In the genomic region with DNA sequence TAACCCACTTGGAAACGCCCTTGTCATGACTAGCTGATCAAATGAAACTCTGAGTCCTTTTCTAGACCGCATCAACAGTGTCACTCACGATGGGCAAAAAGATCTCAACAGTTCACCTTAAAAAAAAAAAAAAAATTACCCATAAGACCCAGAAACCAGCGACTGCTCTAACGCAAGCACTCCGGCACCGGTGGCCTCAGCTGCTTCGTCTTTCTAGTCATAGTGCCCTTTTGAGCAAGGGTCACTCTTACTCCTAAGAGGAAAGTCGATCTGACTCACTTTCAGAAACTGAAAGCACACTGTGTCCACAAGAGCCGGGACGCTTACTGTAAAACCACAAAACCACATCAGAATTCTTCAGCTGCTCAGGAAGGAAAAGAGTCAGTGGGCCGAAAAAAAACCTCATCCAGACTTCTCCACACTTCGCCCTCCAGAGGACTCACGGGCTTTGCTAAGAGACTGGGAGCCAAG, we compare ENCODE assay signal across 11 mouse cellular contexts. TPM values are rescaled to one million over a fixed set of nuclear protein-coding genes. Genes with fewer than 3 reads are reported as not detected.
DNase-seq lines count a peak whose midpoint lies in the region; ATAC-seq and TF ChIP-seq lines count a peak whose summit lies in the region.
"Had no signal": no experiment of that assay in that cellular context is flagged by ENCODE, and none has a peak within 500 bp of the region (broad histone marks: within the 10 kb centered on the region; RNA-seq: fewer than 3 reads in every experiment).

No protein-coding gene starts in this region.

- H3K4me2 ChIP-seq in heart, embryonic 12.5 days = no peak overlapping the region
- peak overlapping the region; percentile 36 for H3K4me2 ChIP-seq in liver, embryonic 14.5 days (ENCODE audit: low read depth)
- H3K4me2 ChIP-seq in forebrain, embryonic 11.5 days (ENCODE audit: low read depth, low read length, severe bottlenecking) = no peak overlapping the region
- H3K4me2 ChIP-seq in midbrain, embryonic 15.5 days = no peak overlapping the region
- H3K4me2 ChIP-seq: forebrain, embryonic 15.5 days had no signal

- no peaks in the 10 kb centered on the region for H3K36me3 ChIP-seq in heart, embryonic 12.5 days
- H3K36me3 ChIP-seq in liver, embryonic 14.5 days (replicated peaks; ENCODE audit: control insufficient read depth, insufficient read depth, low read depth) = no peaks in the 10 kb centered on the region
- no peaks in the 10 kb centered on the region for H3K36me3 ChIP-seq in forebrain, embryonic 11.5 days (ENCODE audit: control insufficient read depth, insufficient read depth, low read length)
- no peaks in the 10 kb centered on the region for H3K36me3 ChIP-seq in midbrain, embryonic 15.5 days (replicated peaks)
- H3K36me3 ChIP-seq: forebrain, embryonic 15.5 days had no signal

- H3K9ac ChIP-seq in heart, embryonic 12.5 days = no peak overlapping the region
- H3K9ac ChIP-seq in liver, embryonic 14.5 days (replicated peaks) = no peak overlapping the region
- no peak overlapping the region for H3K9ac ChIP-seq in forebrain, embryonic 11.5 days (ENCODE audit: low read length)
- H3K9ac ChIP-seq in midbrain, embryonic 15.5 days = no peak overlapping the region
- H3K9ac ChIP-seq: forebrain, embryonic 15.5 days had no signal

- TF ChIP-seq POLR2A in bone marrow, adult 2 months (IDR thresholded peaks at IDR 0.05; ENCODE audit: borderline replicate concordance, control insufficient read depth, low read depth, low read length) = no peak

- no peak overlapping the region for H3K4me3 ChIP-seq in heart, embryonic 12.5 days
- H3K4me3 ChIP-seq in bone marrow, adult 2 months (replicated peaks; ENCODE audit: control insufficient read depth, low read depth, low read length) = peak overlapping the region; percentile 48
- peak overlapping the region in 1 of 2 experiments; percentile 17; a peak in 2 of 4 replicates for H3K4me3 ChIP-seq in liver, embryonic 14.5 days (ENCODE audit: insufficient read depth in 1 of 2, low read depth in 2 of 2, low read length in 2 of 2)
- no peak overlapping the region for H3K4me3 ChIP-seq in forebrain, embryonic 11.5 days (ENCODE audit: low read depth, low read length)
- H3K4me3 ChIP-seq in midbrain, embryonic 15.5 days = no peak overlapping the region
- H3K4me3 ChIP-seq: forebrain, embryonic 15.5 days; left cerebral cortex, adult 2 months had no signal

- no peak for TF ChIP-seq CTCF in bone marrow, adult 2 months (IDR thresholded peaks at IDR 0.05; ENCODE audit: control insufficient read depth, insufficient read depth, low read length)
- TF ChIP-seq CTCF in liver, embryonic 14.5 days (IDR thresholded peaks at IDR 0.05; ENCODE audit: low read depth) = no peak

- WGBS in heart, embryonic 12.5 days = 79% methylated on average over 14 of the region's 14 CpGs
- under 1% methylated on average over 14 of the region's 14 CpGs for WGBS in bone marrow, adult 2 months
- 13% methylated on average over 14 of the region's 14 CpGs for WGBS in liver, embryonic 14.5 days (ENCODE audit: insufficient replicate concordance)
- WGBS in forebrain, embryonic 11.5 days = 86% methylated on average over 14 of the region's 14 CpGs
- WGBS in midbrain, embryonic 15.5 days = 92% methylated on average over 14 of the region's 14 CpGs

- H3K9me3 ChIP-seq in heart, embryonic 12.5 days (replicated peaks) = no peaks in the 10 kb centered on the region
- no peaks in the 10 kb centered on the region for H3K9me3 ChIP-seq in liver, embryonic 14.5 days (ENCODE audit: control insufficient read depth, low read length)
- H3K9me3 ChIP-seq in forebrain, embryonic 11.5 days (ENCODE audit: control insufficient read depth, low read length) = no peaks in the 10 kb centered on the region
- H3K9me3 ChIP-seq in midbrain, embryonic 15.5 days = no peaks in the 10 kb centered on the region
- H3K9me3 ChIP-seq: forebrain, embryonic 15.5 days had no signal

- no peaks in the 10 kb centered on the region for H3K4me1 ChIP-seq in heart, embryonic 12.5 days (replicated peaks)
- H3K4me1 ChIP-seq in bone marrow, adult 2 months (ENCODE audit: control insufficient read depth, insufficient read depth, low read length) = peaks cover 2% of the 10 kb centered on the region; the same call in 1 of the 2 replicates
- peaks cover 0 to 4% of the 10 kb centered on the region in 2 experiments; a peak in 1 of 4 replicates for H3K4me1 ChIP-seq in liver, embryonic 14.5 days (replicated peaks; ENCODE audit: control insufficient read depth in 2 of 2, insufficient read depth in 2 of 2, low read length in 1 of 2)
- no peaks in the 10 kb centered on the region for H3K4me1 ChIP-seq in forebrain, embryonic 11.5 days (replicated peaks; ENCODE audit: control insufficient read depth, insufficient read depth, low read length)
- no peaks in the 10 kb centered on the region for H3K4me1 ChIP-seq in midbrain, embryonic 15.5 days
- H3K4me1 ChIP-seq: forebrain, embryonic 15.5 days had no signal

- peak; percentile 90 for DNase-seq in heart, adult 11 months
- DNase-seq in 3T3-L1 (ENCODE audit: low read depth, low spot score) = peak; percentile 94
- DNase-seq in liver, embryonic 14.5 days (ENCODE audit: low read depth in 3 of 3, low spot score in 3 of 3) = no peak
- DNase-seq in forebrain, embryonic 11.5 days (ENCODE audit: low spot score) = no peak
- DNase-seq in gastrocnemius, postnatal 4 days (ENCODE audit: low spot score in 2 of 2) = no peak

- ATAC-seq in heart, embryonic 12.5 days (ENCODE audit: insufficient number of reproducible peaks, low FRiP score) = no peak
- ATAC-seq in liver, embryonic 14.5 days (ENCODE audit: insufficient read depth) = no peak
- no peak for ATAC-seq in forebrain, embryonic 11.5 days (replicated peaks; ENCODE audit: low FRiP score)
- no peak for ATAC-seq in midbrain, embryonic 15.5 days (replicated peaks)
- ATAC-seq: forebrain, embryonic 15.5 days had no signal

- TF ChIP-seq EP300 in liver, embryonic 14.5 days (IDR thresholded peaks at IDR 0.05; ENCODE audit: low read depth) = no peak

- no peaks in the 10 kb centered on the region; the same call in 1 of the 2 replicates for H3K27me3 ChIP-seq in heart, embryonic 12.5 days (replicated peaks)
- H3K27me3 ChIP-seq in liver, embryonic 14.5 days (ENCODE audit: control insufficient read depth, insufficient read depth, low read length) = 0 out of 2 replicates have a peak, but pooled peaks cover 2% of the 10 kb centered on the region
- H3K27me3 ChIP-seq in forebrain, embryonic 11.5 days (ENCODE audit: control insufficient read depth, insufficient read depth, low read length) = no peaks in the 10 kb centered on the region
- H3K27me3 ChIP-seq in midbrain, embryonic 15.5 days (replicated peaks) = no peaks in the 10 kb centered on the region
- H3K27me3 ChIP-seq: forebrain, embryonic 15.5 days had no signal

- no peak overlapping the region for H3K27ac ChIP-seq in heart, embryonic 12.5 days (ENCODE audit: poor library complexity, severe bottlenecking)
- no peak overlapping the region for H3K27ac ChIP-seq in bone marrow, adult 2 months (ENCODE audit: control insufficient read depth, insufficient read depth, low read depth, low read length, poor library complexity)
- no peak overlapping the region for H3K27ac ChIP-seq in liver, embryonic 14.5 days
- H3K27ac ChIP-seq in forebrain, embryonic 11.5 days (ENCODE audit: low read depth, low read length) = no peak overlapping the region
- no peak overlapping the region for H3K27ac ChIP-seq in midbrain, embryonic 15.5 days
- H3K27ac ChIP-seq: forebrain, embryonic 15.5 days; hindbrain, postnatal 0 days; left cerebral cortex, adult 2 months had no signal

RNA-seq across cellular contexts. Expression of a gene that starts 53.5 kb away (rescaled TPM):
- polyA plus RNA-seq in heart, embryonic 12.5 days (2016; fragmentation: Nextera tagmentation; extraction: Ambion mirVana) = not detected in 2 replicates
- 1.5 TPM in 1 of 2 replicates, not detected in the other for polyA plus RNA-seq in bone marrow, adult 2 months (2011; ENCODE audit: insufficient read depth, insufficient read length, low replicate concordance, missing spikeins)
- 0.03 and 0.11 TPM in 2 replicates for polyA plus RNA-seq in liver, embryonic 14.5 days (2012; rRNA removed)
- polyA plus RNA-seq in liver, embryonic 14.5 days (2014; fragmentation: Nextera tagmentation; extraction: Ambion mirVana) = not detected in 2 replicates
- 0.19 TPM in 1 of 2 replicates, not detected in the other for polyA plus RNA-seq in forebrain, embryonic 11.5 days (2014; fragmentation: Nextera tagmentation; extraction: Ambion mirVana)
- total RNA-seq in gastrocnemius, postnatal 4 days (2021) = not detected
- polyA plus RNA-seq in midbrain, embryonic 15.5 days (2015; fragmentation: Nextera tagmentation; extraction: Ambion mirVana) = 0.12 and 0.14 TPM in 2 replicates

Comparison
In these comparisons a context has a peak if more than half of its experiments do, and no peak if none do; other contexts are left out.
1. DNase-seq: peak in heart, adult 11 months (single experiment) and 3T3-L1 (single experiment); none in liver, embryonic 14.5 days (0 of 3), forebrain, embryonic 11.5 days (single experiment) and gastrocnemius, postnatal 4 days (0 of 2).